Mouse (Mus musculus): ENCODE data around the gene Rcc2.
A peak's percentile ranks its signal among the peaks of the same experiment; 100 is the strongest.

Gene Rcc2

GRCm38 (mm10) chr4:140700269-140701018 is at the start of gene Rcc2:
Gene Rcc2 (plus strand): TSS chr4:140700541.
- DNase-seq (ENCODE audit: low spot score in 2 of 2), result no peak

DNA sequence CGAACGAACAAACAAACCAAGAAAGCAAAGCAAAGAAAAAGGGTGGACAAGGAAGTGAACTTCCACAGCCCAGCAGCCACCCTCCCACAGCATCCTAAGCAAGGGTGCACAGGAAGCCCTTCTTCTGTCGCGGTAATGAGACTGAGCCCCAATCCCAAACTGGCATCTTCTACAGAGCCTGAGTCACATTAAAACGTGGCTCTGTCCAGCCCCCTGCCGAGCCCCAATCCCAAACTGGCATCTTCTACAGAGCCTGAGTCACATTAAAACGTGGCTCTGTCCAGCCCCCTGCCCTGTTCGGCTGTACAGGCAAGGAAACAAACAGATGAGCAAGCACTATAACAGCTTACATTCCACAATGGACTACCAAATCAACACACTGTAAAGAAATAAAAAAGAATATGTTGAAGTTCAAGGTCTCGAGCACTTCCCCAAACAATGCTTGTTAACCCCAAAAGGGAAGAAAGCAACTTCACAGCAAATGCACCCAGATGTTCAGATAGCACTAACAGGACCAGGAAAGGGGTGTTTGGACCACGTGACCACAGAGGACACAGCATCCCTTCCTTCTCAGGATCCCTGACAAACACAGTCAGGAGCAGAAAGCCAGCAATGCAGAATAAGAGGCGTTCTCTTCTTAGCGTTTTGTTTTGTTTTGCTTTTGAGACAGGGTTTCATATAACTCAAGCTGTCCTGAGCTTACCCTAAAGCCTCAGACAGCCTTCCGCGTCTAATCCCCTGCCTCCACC is 46.3 kb upstream of the Rcc2 start:
- no peak for DNase-seq (ENCODE audit: low spot score in 2 of 2)

- no peak for DNase-seq (ENCODE audit: low spot score in 2 of 2)
These were observed 45.5 kb upstream of the Rcc2 start for GRCm38 (mm10) chr4:140654798-140655197.

DNA sequence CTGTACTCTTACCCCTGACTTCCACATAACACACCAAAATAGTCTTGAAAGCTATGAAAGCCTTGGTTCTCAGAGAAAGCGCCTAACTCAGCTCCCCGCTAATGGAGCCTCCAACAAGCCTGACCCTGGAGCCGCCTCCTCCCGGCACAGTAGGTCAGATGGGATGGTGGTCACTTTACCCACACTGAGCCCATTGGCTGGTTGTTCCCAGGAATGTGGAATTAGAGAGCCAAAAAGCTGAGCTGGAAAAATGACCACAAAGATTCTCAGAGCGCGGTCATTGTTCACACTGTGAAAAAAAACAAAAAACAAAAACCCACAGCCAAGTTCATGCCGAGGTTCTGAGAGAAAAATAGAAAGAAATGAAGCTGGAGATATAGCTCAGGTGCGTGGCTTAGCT is 43.8 kb upstream of the Rcc2 start:
- DNase-seq (ENCODE audit: low spot score in 2 of 2), result no peak

- DNase-seq (ENCODE audit: low spot score in 2 of 2), result no peak
These were observed 42.4 kb upstream of the Rcc2 start for GRCm38 (mm10) chr4:140657681-140658575.

GRCm38 (mm10) chr4:140661406-140662022 is 38.8 kb upstream of the Rcc2 start:
- DNase-seq (ENCODE audit: low spot score in 2 of 2), result no peak

- no peak for DNase-seq (ENCODE audit: low spot score in 2 of 2)
These were observed 37.9 kb upstream of the Rcc2 start for GRCm38 (mm10) chr4:140662453-140662852.

DNA sequence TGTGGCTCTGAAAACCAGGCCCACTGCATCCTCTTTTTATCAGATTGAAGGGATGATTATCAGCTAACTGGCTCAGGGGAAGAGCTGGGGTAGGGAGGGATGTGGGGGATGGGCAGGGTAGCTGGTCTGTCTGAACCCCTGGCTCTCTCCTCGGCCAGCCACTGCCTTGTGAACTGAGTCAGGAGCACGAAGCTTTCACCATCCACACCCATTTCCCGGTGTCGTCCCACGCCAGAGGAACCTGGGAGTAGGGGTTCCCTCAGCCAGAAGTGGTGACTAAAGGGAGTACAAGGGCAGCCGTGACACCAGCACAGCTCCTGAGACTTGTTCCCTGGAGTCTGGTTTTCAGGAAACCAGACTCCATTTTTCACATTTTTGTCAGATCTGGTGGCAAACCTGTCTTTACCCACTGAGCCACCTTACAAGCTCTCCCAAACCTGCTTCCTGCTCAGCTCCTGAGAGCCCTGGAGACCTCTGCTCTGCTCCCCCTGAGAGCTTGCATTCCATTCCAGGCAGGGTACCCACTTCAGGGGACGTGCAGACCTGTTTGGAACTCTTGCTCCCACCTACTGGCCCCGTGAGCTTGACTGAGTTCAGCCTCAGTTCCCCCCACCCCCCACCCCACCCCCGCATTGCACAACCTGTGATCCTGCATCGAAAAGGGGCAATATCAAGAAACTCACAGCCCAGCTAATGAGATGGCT is 37.3 kb upstream of the Rcc2 start:
- no peak for DNase-seq (ENCODE audit: low spot score in 2 of 2)

GRCm38 (mm10) chr4:140665053-140665452 is 35.3 kb upstream of the Rcc2 start:
- no peak for DNase-seq (ENCODE audit: low spot score in 2 of 2)

- no peak for DNase-seq (ENCODE audit: low spot score in 2 of 2)
These were observed 34.6 kb upstream of the Rcc2 start, which contains the start of gene Arhgef10l for GRCm38 (mm10) chr4:140665760-140666159. Gene Arhgef10l (minus strand): TSS chr4:140666012.

GRCm38 (mm10) chr4:140667802-140668201 is 32.5 kb upstream of the Rcc2 start:
- no peak for DNase-seq (ENCODE audit: low spot score in 2 of 2)

GRCm38 (mm10) chr4:140673527-140674264 is 26.6 kb upstream of the Rcc2 start:
- DNase-seq (ENCODE audit: low spot score in 2 of 2), result no peak

DNA sequence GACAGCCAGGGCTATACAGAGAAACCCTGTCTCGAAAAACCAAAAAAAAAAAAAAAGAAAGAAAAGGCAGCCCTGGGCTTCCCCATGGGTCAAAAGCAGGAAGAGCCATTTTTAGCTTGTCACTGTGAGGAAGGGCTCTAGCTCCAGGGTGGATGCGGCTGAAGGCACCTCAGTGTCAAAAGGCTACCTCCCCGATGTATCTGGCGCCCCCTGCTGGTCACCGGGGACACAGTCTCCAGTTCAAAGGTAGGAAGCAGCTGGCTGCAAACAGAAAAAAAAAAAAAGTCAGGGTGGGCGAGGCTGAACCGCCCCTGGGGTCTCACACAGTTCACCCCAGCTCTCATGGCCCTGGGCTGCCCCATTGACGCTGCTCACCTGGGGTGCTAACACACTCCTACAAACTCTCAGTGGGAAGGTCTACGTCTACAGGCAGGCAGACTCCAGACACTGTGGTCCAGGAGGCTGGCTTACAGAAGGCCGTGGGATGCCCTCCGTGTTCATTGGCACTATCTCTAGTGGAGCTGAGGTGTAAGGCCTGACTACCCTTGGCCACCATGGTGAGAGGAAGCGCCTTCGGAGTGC is 25.9 kb upstream of the Rcc2 start:
- DNase-seq (ENCODE audit: low spot score in 2 of 2), result peak; percentile 82 to 97

- DNase-seq (ENCODE audit: low spot score in 2 of 2), result no peak
These were observed 21.3 kb upstream of the Rcc2 start for GRCm38 (mm10) chr4:140679038-140679437.

DNA sequence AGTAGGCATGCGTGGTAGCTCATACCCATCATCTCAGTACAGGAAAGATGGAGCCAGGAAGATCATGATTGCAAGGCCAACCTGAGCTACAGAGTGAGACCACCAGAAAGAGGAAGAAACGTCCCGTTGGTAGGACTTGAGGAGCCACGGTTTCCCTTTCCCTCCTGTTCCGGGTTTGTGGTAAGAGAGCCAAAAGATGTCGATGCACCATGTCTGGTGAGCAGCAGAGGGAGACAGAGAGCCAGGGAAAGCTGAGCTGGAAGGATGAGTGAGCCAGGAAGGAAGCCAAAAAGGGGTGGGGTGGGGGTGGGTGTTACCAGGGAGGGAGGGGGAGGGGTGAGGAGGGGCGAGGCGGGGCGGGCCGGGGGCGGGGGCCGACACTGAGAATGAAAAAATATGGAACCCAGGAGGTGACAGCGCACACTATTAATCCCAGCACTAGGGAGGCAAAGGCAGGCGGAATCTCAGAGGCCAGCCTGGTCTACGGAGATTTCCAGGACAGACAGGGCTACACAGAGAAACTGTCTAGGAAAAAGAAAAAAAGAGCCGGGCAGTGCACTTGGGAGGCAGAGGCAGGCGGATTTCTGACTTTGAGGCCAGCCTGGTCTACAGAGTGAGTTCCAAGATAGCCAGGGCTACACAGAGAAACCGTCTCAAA is 20.5 kb upstream of the Rcc2 start:
- DNase-seq (ENCODE audit: low spot score in 2 of 2), result peak; percentile 81 to 87

DNA sequence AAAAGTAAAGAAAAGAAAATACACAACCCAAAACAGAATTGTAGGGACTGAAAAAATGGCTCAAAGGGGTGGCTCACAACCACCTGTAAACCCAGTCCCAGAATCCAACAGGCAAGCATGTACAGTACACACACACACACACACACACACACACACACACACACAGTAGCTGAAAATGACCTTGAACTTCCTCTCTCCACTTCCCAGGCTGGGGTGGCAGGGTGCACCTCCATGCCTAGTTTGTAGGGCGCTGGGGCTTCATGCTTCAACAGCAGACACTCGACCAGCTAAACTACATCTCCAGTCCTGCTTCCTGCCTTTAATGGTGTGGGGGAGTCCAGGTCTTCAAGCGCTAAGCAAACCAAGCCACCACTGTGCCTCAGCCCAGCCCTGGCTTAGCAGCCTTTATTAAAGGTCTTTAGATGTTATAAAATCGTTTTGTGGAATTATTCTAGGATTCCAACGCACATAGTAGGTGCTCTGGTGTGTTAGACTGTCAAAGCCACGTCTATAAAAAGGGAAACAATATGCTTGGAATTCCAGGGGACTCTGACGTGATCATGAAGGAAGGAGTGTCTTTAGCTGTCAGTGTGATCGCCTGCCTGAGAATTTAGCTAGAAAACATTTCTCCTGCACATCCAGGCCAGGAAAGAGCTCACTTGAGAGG is 19.5 kb upstream of the Rcc2 start:
- no peak for DNase-seq (ENCODE audit: low spot score in 2 of 2)

DNA sequence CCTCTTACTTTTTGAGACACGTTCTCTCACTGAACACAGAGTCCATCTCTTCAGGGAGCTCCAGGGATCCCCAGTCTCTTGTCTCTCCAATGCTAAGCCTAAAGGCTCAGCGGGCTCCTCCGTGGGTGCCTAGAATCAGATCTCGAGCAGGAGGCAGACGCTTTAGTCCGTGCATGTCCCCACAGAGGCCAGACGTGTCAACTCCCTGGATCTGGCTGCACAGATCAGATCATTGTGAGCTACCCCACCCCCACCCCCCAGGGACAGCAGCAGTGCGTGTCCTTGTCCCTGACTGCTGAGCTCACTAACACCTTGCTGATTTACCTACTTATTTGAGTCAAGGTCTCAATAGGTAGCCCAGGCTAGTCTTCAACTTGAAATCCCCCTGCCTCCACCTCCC is 16.7 kb upstream of the Rcc2 start:
- peak in 1 of 2 experiments; percentile 65 for DNase-seq (ENCODE audit: low spot score in 2 of 2)

DNA sequence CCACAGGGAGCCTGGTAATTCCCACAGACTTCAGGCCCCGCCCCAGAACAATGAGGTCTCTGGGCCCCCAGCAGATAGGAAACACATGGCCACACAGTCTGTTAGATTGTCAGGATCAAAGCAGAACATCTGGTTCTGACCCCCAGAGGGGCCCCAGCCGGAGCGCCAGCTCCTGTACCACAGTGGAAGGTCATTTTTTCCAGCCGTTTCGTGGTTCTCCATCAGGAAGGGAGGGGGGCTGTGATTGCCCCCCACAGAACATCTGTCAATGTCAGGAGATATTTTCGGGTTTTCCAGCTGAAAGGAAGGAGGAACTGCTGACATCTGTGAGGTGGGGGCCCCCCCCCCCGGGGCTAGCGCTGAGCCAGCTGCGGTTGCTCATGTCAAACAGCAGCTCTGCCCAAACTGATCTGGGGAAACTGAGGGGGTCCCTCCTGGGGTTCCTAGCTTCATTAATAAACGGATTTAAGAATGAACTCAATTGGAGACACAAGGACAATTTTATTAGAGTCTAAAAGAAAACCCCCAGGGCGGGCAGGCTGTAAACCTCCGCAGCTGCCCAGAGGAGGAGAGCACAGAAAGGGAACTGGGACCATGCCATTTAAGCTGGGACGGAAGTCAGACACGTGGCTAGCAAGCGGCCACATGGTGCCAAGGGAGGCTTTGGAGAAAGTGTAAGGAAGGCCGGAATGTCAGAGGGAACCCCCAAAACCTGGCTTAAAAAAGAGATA is 16.0 kb upstream of the Rcc2 start:
- peak; percentile 57 to 74 for DNase-seq (ENCODE audit: low spot score in 2 of 2)

Data from spleen, postnatal 4 days (tissue).